Mouse (Mus musculus) stomach, embryonic 15.5 days (tissue): ENCODE measurements around the gene Zbtb17. TPM values are rescaled to one million over a fixed set of nuclear protein-coding genes. Genes with fewer than 3 reads are reported as not detected.

Experiments used
- ATAC-seq: fragments of 200-750 bp; cut with Nextera tagmentation; 2 replicates; pipeline ENCODE4 v1.8.0; 2017; ENCODE audit warnings: low read depth, moderate number of reproducible peaks, moderate TSS enrichment; ENCODE audit not compliant: insufficient read depth, low FRiP score
- H3K27ac ChIP-seq: fragments of 300-500 bp; sonication (generic); 2 replicates; pipeline ENCODE4 v1.5.1; 2015; ENCODE audit warnings: mild to moderate bottlenecking, inconsistent platforms
- H3K27me3 ChIP-seq: fragments of 300-500 bp; sonication (generic); replicated peaks from 2 replicates; pipeline ENCODE4 v1.6.1; 2015; ENCODE audit warnings: inconsistent platforms
- H3K36me3 ChIP-seq: fragments of 300-500 bp; sonication (generic); 2 replicates; pipeline ENCODE4 v1.6.1; 2015; ENCODE audit warnings: inconsistent platforms
- H3K4me1 ChIP-seq: fragments of 300-500 bp; sonication (generic); 2 replicates; pipeline ENCODE4 v1.6.1; 2015; ENCODE audit warnings: inconsistent platforms
- H3K4me2 ChIP-seq: fragments of 300-500 bp; sonication (generic); 2 replicates; pipeline ENCODE4 v1.6.1; 2015; ENCODE audit warnings: mild to moderate bottlenecking, inconsistent platforms
- H3K4me3 ChIP-seq: fragments of 300-500 bp; sonication (generic); replicated peaks from 2 replicates; pipeline ENCODE4 v1.5.1; 2015; ENCODE audit warnings: inconsistent platforms
- H3K9ac ChIP-seq: fragments of 300-500 bp; sonication (generic); 2 replicates; pipeline ENCODE4 v1.6.1; 2015; ENCODE audit warnings: inconsistent platforms
- H3K9me3 ChIP-seq: fragments of 300-500 bp; sonication (generic); 2 replicates; pipeline ENCODE4 v1.6.1; 2016; ENCODE audit warnings: inconsistent platforms
- WGBS: fragments of 180-500 bp; shearing (Covaris S2); methylation state at CpG from one replicate; pipeline ENCODE4 v1.1.7; 2015; 5-methylcytosine and 5-hydroxymethylcytosine counted together
- polyA plus RNA-seq: library from polyadenylated mRNA; unstranded; fragments of >200 nt; fragmentation: Nextera tagmentation; extraction: Ambion mirVana; gene quantifications from 2 replicates; pipeline ENCODE4 v1.2.1, GENCODE M21; 2015

The Zbtb17 gene
- polyA plus RNA-seq, 1 experiment from 2014 or later: 27.5 TPM

GRCm38 (mm10) chr4:141478794-141479193 lies 34.3 kb downstream of the Zbtb17 start:
- Histone ChIP-seq H3K4me1 (no peaks in the 10 kb centered on the region), H3K27me3 (no peaks in the 10 kb centered on the region), H3K9me3 (no peaks in the 10 kb centered on the region), H3K4me2 (no peak overlapping the region), H3K36me3 (peaks cover 80% of the 10 kb centered on the region), H3K9ac (no peak overlapping the region), H3K4me3 (no peak overlapping the region), H3K27ac (peak overlapping the region; percentile 90)
- ATAC-seq: no peak
- 94% methylated on average over 32 of the region's 32 CpGs for WGBS

GRCm38 (mm10) chr4:141479411-141479810 lies 35.0 kb downstream of the Zbtb17 start:
- Histone ChIP-seq H3K27me3 (no peaks in the 10 kb centered on the region), H3K4me3 (no peak overlapping the region), H3K9ac (no peak overlapping the region), H3K36me3 (peaks cover 80% of the 10 kb centered on the region), H3K9me3 (no peaks in the 10 kb centered on the region), H3K27ac (0 out of 2 replicates have a peak overlapping the region, but pooled peaks have one; percentile 90), H3K4me2 (no peak overlapping the region), H3K4me1 (no peaks in the 10 kb centered on the region)
- no peak for ATAC-seq
- 90% methylated on average over 8 of the region's 8 CpGs for whole genome bisulfite sequencing

DNA sequence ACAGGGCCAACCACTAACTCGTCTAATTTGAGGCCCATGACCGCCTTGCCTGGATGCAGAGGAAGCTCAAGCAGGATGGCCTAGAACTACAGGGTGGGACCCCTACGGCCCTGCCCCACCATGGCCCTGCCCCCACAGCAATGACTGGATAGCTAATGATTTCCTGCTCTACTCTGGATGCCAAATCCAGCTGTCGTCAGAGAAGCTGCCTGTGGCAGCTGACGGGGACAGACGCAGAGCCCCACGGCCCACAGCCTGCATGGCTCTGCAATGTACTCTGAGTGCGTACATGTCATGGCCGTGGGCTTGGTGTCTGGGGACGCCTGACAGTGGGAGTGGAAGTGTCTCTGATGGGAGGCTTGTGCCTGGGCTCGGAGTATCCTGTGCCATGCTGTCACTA lies 39.6 kb downstream of the Zbtb17 start:
- no peak overlapping the region for H3K9ac ChIP-seq
- H3K4me1 ChIP-seq: no peaks in the 10 kb centered on the region
- H3K4me3 ChIP-seq: no peak overlapping the region
- no peak overlapping the region for H3K27ac ChIP-seq
- no peak overlapping the region for H3K4me2 ChIP-seq
- no peaks in the 10 kb centered on the region for H3K9me3 ChIP-seq
- no peak for ATAC-seq
- no peaks in the 10 kb centered on the region for H3K27me3 ChIP-seq
- H3K36me3 ChIP-seq: peaks cover 55% of the 10 kb centered on the region
- 71% methylated on average over 11 of the region's 11 CpGs for WGBS

GRCm38 (mm10) chr4:141487581-141487980 lies 43.1 kb downstream of the Zbtb17 start:
- H3K4me1 ChIP-seq: no peaks in the 10 kb centered on the region
- WGBS: 94% methylated on average over 11 of the region's 11 CpGs
- H3K27me3 ChIP-seq: no peaks in the 10 kb centered on the region
- no peak overlapping the region for H3K4me3 ChIP-seq
- no peak overlapping the region for H3K9ac ChIP-seq
- no peak for ATAC-seq
- H3K27ac ChIP-seq: no peak overlapping the region
- peaks cover 49% of the 10 kb centered on the region for H3K36me3 ChIP-seq
- no peaks in the 10 kb centered on the region for H3K9me3 ChIP-seq
- H3K4me2 ChIP-seq: no peak overlapping the region

- Histone ChIP-seq H3K4me1 (no peaks in the 10 kb centered on the region), H3K36me3 (peaks cover 49% of the 10 kb centered on the region), H3K4me2 (no peak overlapping the region), H3K9ac (no peak overlapping the region), H3K4me3 (no peak overlapping the region), H3K27ac (no peak overlapping the region), H3K27me3 (no peaks in the 10 kb centered on the region), H3K9me3 (no peaks in the 10 kb centered on the region)
- ATAC-seq: no peak
- WGBS: 88% methylated on average over 4 of the region's 4 CpGs
These were observed 44.2 kb downstream of the Zbtb17 start for GRCm38 (mm10) chr4:141488670-141489069.

DNA sequence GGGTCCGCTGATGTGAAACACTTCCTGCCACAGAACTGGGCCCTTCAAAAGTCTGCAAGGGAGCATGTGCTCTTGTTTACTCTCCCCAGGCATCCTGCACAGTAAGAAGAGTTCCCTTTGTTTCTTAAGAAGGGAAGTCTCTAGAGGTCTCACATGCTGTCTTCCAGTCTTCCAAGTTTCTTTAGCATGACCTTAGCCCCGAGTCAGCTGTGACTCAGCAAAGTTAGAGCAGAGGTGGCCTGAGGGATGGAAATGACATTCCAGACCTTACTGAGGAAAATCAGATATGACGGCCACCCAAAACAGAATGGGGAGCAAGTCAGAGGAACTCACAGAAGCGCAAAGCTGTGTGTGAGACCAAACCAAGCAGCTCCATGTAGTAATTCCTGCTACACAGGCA lies 56.2 kb downstream of the Zbtb17 start:
- H3K4me3 ChIP-seq: no peak overlapping the region
- H3K27me3 ChIP-seq: no peaks in the 10 kb centered on the region
- peak overlapping the region; percentile 41; the same call in 1 of the 2 replicates for H3K27ac ChIP-seq
- no peak overlapping the region for H3K9ac ChIP-seq
- WGBS: 57% methylated on average over 4 of the region's 4 CpGs
- peaks cover 2% of the 10 kb centered on the region for H3K36me3 ChIP-seq
- H3K4me2 ChIP-seq: no peak overlapping the region
- H3K9me3 ChIP-seq: no peaks in the 10 kb centered on the region
- peaks cover 12% of the 10 kb centered on the region for H3K4me1 ChIP-seq
- ATAC-seq: no peak

DNA sequence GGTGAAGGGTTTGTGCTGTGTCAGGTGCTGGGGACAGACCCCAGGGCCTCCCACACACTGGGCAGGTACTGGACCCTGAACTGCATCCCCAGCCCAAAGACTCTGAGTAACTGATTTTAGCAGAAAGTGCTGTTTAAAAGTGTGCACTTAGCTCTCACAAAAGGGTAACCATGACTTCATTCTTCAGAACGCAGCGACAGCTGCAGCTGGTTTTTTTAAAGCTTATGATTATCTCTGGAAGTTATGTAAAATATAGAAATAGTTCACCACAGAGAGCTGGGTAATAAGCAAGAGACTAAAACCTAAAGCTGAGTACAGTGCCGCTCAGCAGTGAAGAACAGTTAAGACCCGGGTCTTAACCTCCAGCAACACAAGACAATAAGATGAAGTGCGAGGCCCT lies 56.6 kb downstream of the Zbtb17 start:
- H3K4me2 ChIP-seq: no peak overlapping the region
- peaks cover 2% of the 10 kb centered on the region for H3K36me3 ChIP-seq
- no peak overlapping the region for H3K9ac ChIP-seq
- no peak overlapping the region for H3K4me3 ChIP-seq
- no peaks in the 10 kb centered on the region for H3K27me3 ChIP-seq
- H3K9me3 ChIP-seq: no peaks in the 10 kb centered on the region
- ATAC-seq: no peak
- peaks cover 12% of the 10 kb centered on the region for H3K4me1 ChIP-seq
- peak overlapping the region; percentile 41; the same call in 1 of the 2 replicates for H3K27ac ChIP-seq
- WGBS: 39% methylated on average over 5 of the region's 5 CpGs

DNA sequence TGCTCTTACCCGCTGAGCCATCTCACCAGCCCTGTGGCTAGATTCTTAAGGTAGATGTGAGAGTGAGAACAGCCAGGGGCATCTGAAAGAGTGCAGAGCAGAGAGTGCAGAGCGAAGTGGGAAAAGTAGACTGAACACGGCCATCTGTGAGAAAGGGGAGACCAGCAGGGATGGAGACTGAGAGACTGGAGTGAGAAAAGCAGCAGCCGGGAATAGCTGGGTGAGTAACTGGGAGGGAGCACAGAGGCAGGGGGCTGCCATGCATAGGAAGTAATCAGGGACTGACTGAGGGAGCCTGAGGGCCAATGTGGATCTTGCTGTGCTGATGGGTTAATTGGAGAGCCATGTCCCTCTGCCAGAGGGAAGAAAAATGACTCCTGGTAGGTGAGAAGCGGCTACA lies 58.3 kb downstream of the Zbtb17 start:
- Histone ChIP-seq H3K4me1 (peaks cover 22% of the 10 kb centered on the region), H3K27ac (no peak overlapping the region), H3K36me3 (peaks cover 2% of the 10 kb centered on the region), H3K4me3 (no peak overlapping the region), H3K4me2 (no peak overlapping the region), H3K9ac (no peak overlapping the region), H3K9me3 (no peaks in the 10 kb centered on the region), H3K27me3 (no peaks in the 10 kb centered on the region)
- WGBS: 67% methylated on average over 5 of the region's 5 CpGs
- ATAC-seq: no peak

- no peak overlapping the region for H3K4me3 ChIP-seq
- peaks cover 2% of the 10 kb centered on the region for H3K36me3 ChIP-seq
- no peak for ATAC-seq
- no peaks in the 10 kb centered on the region for H3K9me3 ChIP-seq
- WGBS: 92% methylated on average over 4 of the region's 4 CpGs
- H3K27me3 ChIP-seq: no peaks in the 10 kb centered on the region
- no peak overlapping the region for H3K9ac ChIP-seq
- no peak overlapping the region for H3K4me2 ChIP-seq
- H3K27ac ChIP-seq: no peak overlapping the region
- H3K4me1 ChIP-seq: peaks cover 22% of the 10 kb centered on the region
These were observed 60.0 kb downstream of the Zbtb17 start for GRCm38 (mm10) chr4:141504471-141504870.

GRCm38 (mm10) chr4:141505810-141506209 lies 61.4 kb downstream of the Zbtb17 start:
- Histone ChIP-seq H3K9ac (no peak overlapping the region), H3K4me3 (no peak overlapping the region), H3K27me3 (no peaks in the 10 kb centered on the region), H3K9me3 (no peaks in the 10 kb centered on the region), H3K4me1 (peaks cover 25% of the 10 kb centered on the region), H3K36me3 (peaks cover 2% of the 10 kb centered on the region), H3K27ac (peak overlapping the region; percentile 88), H3K4me2 (no peak overlapping the region)
- 87% methylated on average over 11 of the region's 11 CpGs for WGBS
- no peak for ATAC-seq

DNA sequence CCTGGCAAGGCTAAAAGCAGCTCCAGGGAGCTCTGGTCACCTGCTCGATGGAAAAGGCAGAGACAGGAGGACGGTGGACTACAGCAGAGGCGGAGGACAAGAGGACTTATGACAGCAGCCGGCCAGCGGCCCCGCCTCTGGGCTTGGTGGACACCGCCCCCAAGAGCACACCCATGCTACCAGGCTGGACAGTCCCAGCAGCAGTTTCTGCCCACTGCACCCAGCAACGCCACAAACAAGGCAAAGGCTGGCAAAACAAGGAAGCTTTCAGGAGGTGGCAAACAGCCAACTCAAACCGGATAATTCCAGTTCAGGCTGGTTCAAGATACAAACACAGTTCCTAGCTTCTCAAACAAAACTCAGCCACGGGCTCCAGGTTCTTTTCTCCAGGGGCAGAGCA lies 61.9 kb downstream of the Zbtb17 start:
- ATAC-seq: peak; percentile 81
- H3K9ac ChIP-seq: no peak overlapping the region
- no peaks in the 10 kb centered on the region for H3K27me3 ChIP-seq
- no peaks in the 10 kb centered on the region for H3K9me3 ChIP-seq
- H3K4me3 ChIP-seq: no peak overlapping the region
- H3K4me2 ChIP-seq: peak overlapping the region; percentile 33
- H3K4me1 ChIP-seq: peaks cover 21% of the 10 kb centered on the region
- 42% methylated on average over 10 of the region's 10 CpGs for WGBS
- H3K27ac ChIP-seq: peak overlapping the region; percentile 88
- H3K36me3 ChIP-seq: peaks cover 2% of the 10 kb centered on the region

GRCm38 (mm10) chr4:141506893-141507292 lies 62.4 kb downstream of the Zbtb17 start:
- H3K27me3 ChIP-seq: no peaks in the 10 kb centered on the region
- 71% methylated on average over 10 of the region's 10 CpGs for WGBS
- no peak overlapping the region for H3K9ac ChIP-seq
- ATAC-seq: no peak; the same call in 1 of the 2 replicates
- H3K4me2 ChIP-seq: peak overlapping the region; percentile 33; the same call in 1 of the 2 replicates
- H3K36me3 ChIP-seq: peaks cover 2% of the 10 kb centered on the region
- peaks cover 16% of the 10 kb centered on the region for H3K4me1 ChIP-seq
- H3K27ac ChIP-seq: peak overlapping the region; percentile 88
- no peaks in the 10 kb centered on the region for H3K9me3 ChIP-seq
- H3K4me3 ChIP-seq: no peak overlapping the region

- Histone ChIP-seq H3K4me3 (no peak overlapping the region), H3K9me3 (no peaks in the 10 kb centered on the region), H3K4me2 (no peak overlapping the region), H3K9ac (no peak overlapping the region), H3K27me3 (no peaks in the 10 kb centered on the region), H3K36me3 (no peaks in the 10 kb centered on the region), H3K4me1 (peaks cover 29% of the 10 kb centered on the region), H3K27ac (no peak overlapping the region)
- ATAC-seq: no peak
- 78% methylated on average over 13 of the region's 13 CpGs for WGBS
These were observed 66.0 kb downstream of the Zbtb17 start for GRCm38 (mm10) chr4:141510457-141510856.
